Mouse (Mus musculus) lung, embryonic 16.5 days (tissue): ENCODE data around the gene Med13. TPM values are rescaled to one million over a fixed set of nuclear protein-coding genes. Genes with fewer than 3 reads are reported as not detected.

Experiments used
- ATAC-seq: fragments of 200-750 bp; cut with Nextera tagmentation; 2 replicates; pipeline ENCODE4 v1.8.0; 2017; ENCODE audit warnings: low read depth, mild to moderate bottlenecking, moderate library complexity
- H3K27ac ChIP-seq: fragments of 300-500 bp; sonication (generic); 2 replicates; pipeline ENCODE4 v1.5.1; 2014; ENCODE audit warnings: mild to moderate bottlenecking, control low read depth, low read length
- H3K27me3 ChIP-seq: fragments of 300-500 bp; sonication (generic); 2 replicates; pipeline ENCODE4 v1.6.1; 2014; ENCODE audit warnings: low read depth, low read length, mixed read lengths; ENCODE audit not compliant: control insufficient read depth, insufficient read depth
- H3K36me3 ChIP-seq: fragments of 300-500 bp; sonication (generic); 2 replicates; pipeline ENCODE4 v1.6.1; 2014; ENCODE audit warnings: low read length; ENCODE audit not compliant: control insufficient read depth, insufficient read depth
- H3K4me1 ChIP-seq: fragments of 300-500 bp; sonication (generic); replicated peaks from 2 replicates; pipeline ENCODE4 v1.6.1; 2014; ENCODE audit warnings: low read length, mixed read lengths; ENCODE audit not compliant: control insufficient read depth, insufficient read depth
- H3K4me2 ChIP-seq: fragments of 300-500 bp; sonication (generic); 2 replicates; pipeline ENCODE4 v1.6.1; 2014; ENCODE audit warnings: low read depth, low read length, control low read depth
- H3K4me3 ChIP-seq: fragments of 300-500 bp; sonication (generic); 2 replicates; pipeline ENCODE4 v1.5.1; 2014; ENCODE audit warnings: mild to moderate bottlenecking, low read length, control low read depth
- H3K9ac ChIP-seq: fragments of 300-500 bp; sonication (generic); 2 replicates; pipeline ENCODE4 v1.6.1; 2014; ENCODE audit warnings: low read length, control low read depth
- H3K9me3 ChIP-seq: fragments of 300-500 bp; sonication (generic); 2 replicates; pipeline ENCODE4 v1.6.1; 2016; ENCODE audit warnings: low read length; ENCODE audit not compliant: control insufficient read depth
- WGBS: fragments of 180-500 bp; shearing (Covaris S2); extraction: QIAGEN DNeasy Blood & Tissue Kit; methylation state at CpG from one replicate; pipeline ENCODE4 v1.1.7; 2014; 5-methylcytosine and 5-hydroxymethylcytosine counted together
- polyA plus RNA-seq: library from polyadenylated mRNA; unstranded; fragments of >200 nt; fragmentation: Nextera tagmentation; extraction: Ambion mirVana; gene quantifications from 2 replicates; pipeline ENCODE4 v1.2.1, GENCODE M21; 2015

Gene Med13
- polyA plus RNA-seq, 1 experiment from 2014 or later: 7.5 TPM

DNA sequence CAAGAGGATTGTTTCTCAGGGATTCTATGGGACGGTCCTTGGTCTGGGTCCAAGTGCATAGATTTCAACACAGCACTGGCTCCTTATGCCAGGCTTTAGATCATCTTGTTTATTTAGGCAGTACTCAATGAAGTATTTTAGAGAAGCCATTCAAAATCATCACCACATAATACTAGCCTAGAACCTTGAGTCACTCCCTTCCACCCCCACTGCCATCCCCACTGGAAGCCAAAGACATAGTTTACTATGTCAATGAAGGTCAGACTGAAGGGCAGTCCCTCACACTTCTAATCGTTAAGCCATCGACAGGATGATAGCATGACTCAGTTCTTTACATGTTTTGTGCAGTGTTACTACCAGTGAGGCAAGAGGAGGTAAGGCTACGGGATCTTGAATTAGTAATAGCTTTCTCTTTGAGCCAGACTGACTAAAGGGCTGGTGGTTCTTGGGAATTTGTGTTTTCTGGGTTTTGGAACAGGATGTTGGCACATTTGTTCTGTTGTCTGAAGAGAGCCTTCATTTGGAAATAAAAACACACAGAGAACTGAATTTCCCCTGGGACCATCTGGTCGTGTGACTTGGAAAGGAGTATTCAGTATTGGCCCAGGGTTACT is 24.2 kb upstream of the Med13 start:
- no peak for ATAC-seq

DNA sequence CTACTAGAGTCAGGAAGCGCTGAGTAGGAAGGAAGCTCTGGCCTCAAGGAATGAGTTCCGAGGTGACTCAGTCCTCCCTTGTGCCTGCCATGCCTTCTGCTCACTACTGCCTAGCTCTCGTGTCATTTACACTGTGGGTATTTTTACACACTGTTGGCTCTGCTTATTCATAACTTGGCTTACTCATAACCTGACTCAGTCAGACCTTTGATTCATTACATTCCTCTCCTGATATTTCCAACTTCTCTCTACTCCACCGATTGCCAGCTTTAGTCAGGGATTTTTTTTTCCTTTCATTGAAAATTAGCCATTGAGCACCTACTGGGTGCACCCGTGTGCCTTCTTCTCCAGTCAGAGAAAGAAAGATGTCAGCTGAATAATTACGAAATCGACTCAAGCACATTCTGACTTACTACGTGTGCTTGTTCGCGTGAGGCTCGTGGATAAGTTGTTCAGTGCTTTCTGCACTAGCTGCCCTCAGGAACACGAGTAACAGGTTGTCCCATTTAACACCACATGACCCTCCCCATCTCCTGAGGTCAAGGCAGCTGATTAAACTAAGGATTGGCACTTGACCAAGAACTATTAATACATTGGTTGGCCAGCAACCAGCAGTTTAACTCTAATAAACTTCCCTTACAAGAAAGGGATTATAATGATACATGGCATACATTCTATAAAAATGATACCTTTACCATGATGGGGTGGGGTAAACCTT is 23.3 kb upstream of the Med13 start:
- no peak for ATAC-seq
- peaks cover 5% of the 10 kb centered on the region for H3K4me1 ChIP-seq
- H3K27ac ChIP-seq: no peak overlapping the region
- H3K27me3 ChIP-seq: no peaks in the 10 kb centered on the region
- no peak overlapping the region for H3K4me2 ChIP-seq
- H3K36me3 ChIP-seq: no peaks in the 10 kb centered on the region
- H3K4me3 ChIP-seq: no peak overlapping the region
- 69% methylated on average over 12 of the region's 12 CpGs for WGBS
- no peaks in the 10 kb centered on the region for H3K9me3 ChIP-seq
- H3K9ac ChIP-seq: no peak overlapping the region

More for the DNA sequence above, 24.2 kb upstream of the Med13 start:
- no peaks in the 10 kb centered on the region for H3K27me3 ChIP-seq
- H3K9me3 ChIP-seq: no peaks in the 10 kb centered on the region
- 45% methylated on average over 5 of the region's 5 CpGs for WGBS
- H3K9ac ChIP-seq: no peak overlapping the region
- H3K36me3 ChIP-seq: no peaks in the 10 kb centered on the region
- no peaks in the 10 kb centered on the region; the same call in 1 of the 2 replicates for H3K4me1 ChIP-seq
- H3K27ac ChIP-seq: no peak overlapping the region
- no peak overlapping the region for H3K4me3 ChIP-seq
- H3K4me2 ChIP-seq: no peak overlapping the region

DNA sequence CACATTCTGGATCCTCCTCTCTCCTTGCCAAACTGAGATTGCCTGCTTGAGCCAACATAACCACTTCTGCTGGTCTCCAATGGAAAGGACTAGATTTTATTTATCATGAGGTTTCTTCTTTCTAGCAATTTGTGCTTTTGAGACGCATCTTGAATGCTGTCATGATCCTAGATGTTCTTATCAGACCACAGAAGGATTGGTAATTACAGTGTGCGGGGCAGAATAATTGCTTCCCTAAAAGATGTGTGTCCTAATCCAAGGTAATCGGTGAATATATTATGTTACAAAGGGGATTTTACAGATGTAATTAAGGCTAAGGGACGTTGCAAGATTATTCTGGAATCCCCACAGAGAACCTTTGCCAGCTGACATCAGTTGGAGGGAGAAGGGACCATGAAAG is 21.6 kb upstream of the Med13 start:
- H3K4me2 ChIP-seq: no peak overlapping the region
- no peak overlapping the region for H3K27ac ChIP-seq
- H3K9ac ChIP-seq: no peak overlapping the region
- no peak overlapping the region for H3K4me3 ChIP-seq
- H3K27me3 ChIP-seq: no peaks in the 10 kb centered on the region
- no peak for ATAC-seq
- no peaks in the 10 kb centered on the region for H3K36me3 ChIP-seq
- peaks cover 5% of the 10 kb centered on the region for H3K4me1 ChIP-seq
- no peaks in the 10 kb centered on the region for H3K9me3 ChIP-seq
- 52% methylated on average over 4 of the region's 4 CpGs for WGBS

DNA sequence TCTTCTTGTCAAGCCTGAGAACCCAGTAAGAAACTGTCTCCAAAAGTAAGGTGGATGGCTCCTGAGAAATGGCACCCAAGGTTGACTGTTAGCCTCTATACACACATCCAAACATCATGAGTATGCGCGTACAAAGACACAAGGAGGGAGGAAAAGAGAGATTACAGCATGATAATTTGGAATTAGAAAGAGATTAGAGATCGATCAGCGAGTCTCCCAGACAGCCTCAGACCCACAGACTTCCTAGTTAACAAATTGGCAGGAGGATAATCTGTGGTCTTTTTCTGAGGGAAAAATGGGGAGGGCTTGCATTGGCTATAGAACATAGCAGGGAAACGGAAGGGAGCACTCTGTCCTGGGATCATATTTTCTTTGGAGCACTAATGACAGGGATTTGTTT is 20.4 kb upstream of the Med13 start:
- no peaks in the 10 kb centered on the region for H3K27me3 ChIP-seq
- no peak overlapping the region for H3K9ac ChIP-seq
- WGBS: 83% methylated on average over 5 of the region's 5 CpGs
- H3K27ac ChIP-seq: no peak overlapping the region
- no peaks in the 10 kb centered on the region for H3K9me3 ChIP-seq
- no peak for ATAC-seq
- H3K4me3 ChIP-seq: no peak overlapping the region
- peaks cover 5% of the 10 kb centered on the region for H3K4me1 ChIP-seq
- H3K36me3 ChIP-seq: no peaks in the 10 kb centered on the region
- H3K4me2 ChIP-seq: no peak overlapping the region

DNA sequence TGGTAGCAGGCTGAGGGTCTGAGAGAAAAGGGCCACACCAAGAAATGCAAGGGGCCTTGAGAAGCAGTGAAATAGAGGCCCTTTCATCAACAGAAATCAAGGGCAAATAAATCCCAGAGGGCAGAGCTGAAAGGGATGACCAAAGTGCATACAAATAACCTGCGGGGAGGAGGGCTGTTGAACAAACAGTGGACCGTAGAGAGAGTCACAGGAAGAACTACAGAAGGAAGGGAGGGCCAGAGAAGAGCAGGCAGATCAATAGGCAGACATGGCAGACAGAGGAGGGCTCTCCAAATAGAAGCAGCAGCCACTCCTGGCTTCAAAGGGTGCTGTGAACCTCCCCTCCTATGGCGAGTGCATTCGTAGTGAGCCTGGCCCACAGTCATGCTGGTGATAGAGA is 19.3 kb upstream of the Med13 start:
- 55% methylated on average over 4 of the region's 4 CpGs for WGBS
- no peak overlapping the region for H3K4me3 ChIP-seq
- no peak for ATAC-seq
- H3K27me3 ChIP-seq: no peaks in the 10 kb centered on the region
- H3K9ac ChIP-seq: no peak overlapping the region
- H3K4me1 ChIP-seq: peaks cover 5% of the 10 kb centered on the region
- H3K4me2 ChIP-seq: no peak overlapping the region
- no peak overlapping the region for H3K27ac ChIP-seq
- H3K9me3 ChIP-seq: no peaks in the 10 kb centered on the region
- H3K36me3 ChIP-seq: no peaks in the 10 kb centered on the region

DNA sequence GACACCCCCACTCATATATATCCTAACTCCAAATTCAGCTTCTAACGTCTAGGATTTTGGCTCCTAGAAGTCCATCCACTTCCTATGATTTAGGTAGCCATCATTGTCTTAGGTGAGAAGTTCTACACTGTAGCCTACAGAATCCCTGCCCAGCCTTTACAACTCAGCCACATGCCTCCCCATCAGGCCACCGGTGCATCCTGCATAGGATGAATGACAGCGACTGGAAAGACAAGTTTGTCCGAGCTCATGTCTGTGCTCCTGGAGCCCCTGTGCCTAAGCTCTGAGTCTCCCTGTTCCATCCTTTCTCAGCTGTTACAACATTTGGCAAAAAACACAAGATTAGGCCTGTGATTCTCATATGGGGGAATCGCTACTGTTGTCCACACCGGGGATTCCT is 17.7 kb upstream of the Med13 start:
- peaks cover 5% of the 10 kb centered on the region for H3K4me1 ChIP-seq
- no peak overlapping the region for H3K4me3 ChIP-seq
- no peaks in the 10 kb centered on the region; the same call in 1 of the 2 replicates for H3K27me3 ChIP-seq
- ATAC-seq: no peak
- H3K27ac ChIP-seq: no peak overlapping the region
- H3K4me2 ChIP-seq: no peak overlapping the region
- no peaks in the 10 kb centered on the region for H3K9me3 ChIP-seq
- H3K9ac ChIP-seq: no peak overlapping the region
- 76% methylated on average over 6 of the region's 6 CpGs for WGBS
- H3K36me3 ChIP-seq: no peaks in the 10 kb centered on the region

DNA sequence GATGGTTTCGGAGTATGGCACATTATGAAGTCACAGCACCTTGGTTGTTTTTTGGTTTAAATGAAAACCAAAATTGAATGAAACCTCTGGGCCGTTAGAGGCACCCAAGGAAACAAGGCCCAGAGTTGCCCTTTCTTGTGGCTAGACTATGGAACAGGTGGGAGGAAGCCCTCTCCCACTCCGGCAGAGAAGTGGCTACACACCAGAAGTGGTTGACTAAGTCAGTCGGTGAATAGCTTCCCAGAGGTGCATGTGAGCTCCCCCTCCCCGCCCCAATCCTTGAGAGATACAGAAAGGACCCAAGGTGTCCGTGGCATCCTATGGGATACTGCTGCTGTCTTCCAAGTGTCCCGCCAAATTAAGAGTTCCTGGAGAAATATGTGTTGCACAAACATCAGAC is 13.9 kb upstream of the Med13 start:
- peaks cover 3% of the 10 kb centered on the region for H3K4me1 ChIP-seq
- no peak overlapping the region for H3K27ac ChIP-seq
- no peaks in the 10 kb centered on the region for H3K36me3 ChIP-seq
- H3K4me3 ChIP-seq: no peak overlapping the region
- H3K4me2 ChIP-seq: no peak overlapping the region
- no peak for ATAC-seq
- H3K27me3 ChIP-seq: no peaks in the 10 kb centered on the region; the same call in 1 of the 2 replicates
- no peak overlapping the region for H3K9ac ChIP-seq
- no peaks in the 10 kb centered on the region for H3K9me3 ChIP-seq
- WGBS: 62% methylated on average over 7 of the region's 7 CpGs

DNA sequence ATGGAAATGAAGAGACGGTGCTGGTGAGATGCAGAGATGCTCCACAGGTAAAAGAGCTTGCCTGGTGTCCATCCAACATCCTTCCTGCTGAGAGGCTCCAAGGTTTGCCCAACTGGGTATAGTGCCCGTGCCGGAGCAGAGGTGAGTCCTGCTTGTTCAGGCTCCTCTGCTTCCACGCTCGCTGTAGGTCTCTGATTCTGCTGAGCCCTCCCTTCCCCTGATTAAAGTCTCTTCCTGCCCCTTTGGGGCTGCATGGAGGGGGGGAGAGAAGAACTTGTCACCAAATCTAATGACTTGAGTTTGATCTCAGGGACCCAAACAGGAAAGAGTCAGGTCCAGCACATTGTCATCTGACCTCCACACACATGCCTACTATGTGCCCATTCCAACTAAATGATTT is 12.5 kb upstream of the Med13 start:
- no peaks in the 10 kb centered on the region; the same call in 1 of the 2 replicates for H3K27me3 ChIP-seq
- no peak for ATAC-seq
- H3K4me2 ChIP-seq: no peak overlapping the region
- WGBS: 91% methylated on average over 5 of the region's 5 CpGs
- H3K9ac ChIP-seq: no peak overlapping the region
- no peaks in the 10 kb centered on the region for H3K36me3 ChIP-seq
- no peaks in the 10 kb centered on the region for H3K9me3 ChIP-seq
- no peak overlapping the region for H3K4me3 ChIP-seq
- H3K27ac ChIP-seq: no peak overlapping the region
- no peaks in the 10 kb centered on the region for H3K4me1 ChIP-seq

DNA sequence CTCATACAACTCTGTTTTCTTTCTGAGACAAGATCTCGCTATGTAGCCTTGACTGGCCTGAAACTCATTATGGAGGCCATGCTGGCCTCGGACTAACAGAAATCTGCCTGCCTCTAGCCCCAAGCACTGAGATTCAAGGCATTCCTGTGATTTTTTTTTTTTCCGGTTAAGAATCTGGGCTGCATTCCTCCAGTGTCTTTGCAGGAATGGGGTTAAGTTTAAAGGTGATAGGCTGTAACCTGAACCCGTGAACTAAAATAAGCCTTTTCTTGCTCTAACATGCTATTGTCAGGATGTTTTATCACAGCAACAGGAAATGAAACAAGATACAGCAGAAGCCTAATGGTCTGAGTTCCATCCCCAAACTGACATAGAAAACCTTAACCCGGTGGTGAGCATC is 11.6 kb upstream of the Med13 start:
- Histone ChIP-seq H3K27me3 (no peaks in the 10 kb centered on the region; the same call in 1 of the 2 replicates), H3K4me2 (no peak overlapping the region), H3K9me3 (no peaks in the 10 kb centered on the region), H3K4me3 (no peak overlapping the region), H3K36me3 (no peaks in the 10 kb centered on the region), H3K4me1 (no peaks in the 10 kb centered on the region), H3K9ac (no peak overlapping the region), H3K27ac (no peak overlapping the region)
- ATAC-seq: no peak
- 37% methylated on average over 5 of the region's 5 CpGs for WGBS
